Mouse (Mus musculus) kidney, embryonic 14.5 days (tissue): Measurements from ENCODE around the gene Meox2. TPM values are rescaled to one million over a fixed set of nuclear protein-coding genes. Genes with fewer than 3 reads are reported as not detected.
"Not testable (repeated sequence)": the region's sequence is repeated elsewhere in the genome, so short reads cannot be mapped to it uniquely, and the experiment has no call there.

Experiments
- ATAC-seq: fragments of 200-750 bp; cut with Nextera tagmentation; 2 replicates; pipeline ENCODE4 v1.8.0; 2017; ENCODE audit warnings: moderate number of reproducible peaks, mild to moderate bottlenecking, moderate TSS enrichment, moderate library complexity; ENCODE audit not compliant: low FRiP score, low TSS enrichment
- H3K27ac ChIP-seq: fragments of 300-500 bp; sonication (generic); 2 replicates; pipeline ENCODE4 v1.5.1; 2014; ENCODE audit warnings: low read depth, mild to moderate bottlenecking, low read length, moderate library complexity, mixed read lengths
- H3K27me3 ChIP-seq: fragments of 300-500 bp; sonication (generic); 2 replicates; pipeline ENCODE4 v1.6.1; 2014; ENCODE audit warnings: mild to moderate bottlenecking, low read length; ENCODE audit not compliant: control insufficient read depth, insufficient read depth
- H3K36me3 ChIP-seq: fragments of 300-500 bp; sonication (generic); 2 replicates; pipeline ENCODE4 v1.6.1; 2014; ENCODE audit warnings: low read length, mixed read lengths; ENCODE audit not compliant: control insufficient read depth, insufficient read depth
- H3K4me1 ChIP-seq: fragments of 300-500 bp; sonication (generic); 2 replicates; pipeline ENCODE4 v1.6.1; 2014; ENCODE audit warnings: low read length, mixed read lengths; ENCODE audit not compliant: control insufficient read depth, insufficient read depth
- H3K4me2 ChIP-seq: fragments of 300-500 bp; sonication (generic); replicated peaks from 2 replicates; pipeline ENCODE4 v1.6.1; 2014; ENCODE audit warnings: low read depth, mild to moderate bottlenecking, low read length
- H3K4me3 ChIP-seq: fragments of 300-500 bp; sonication (generic); 2 replicates; pipeline ENCODE4 v1.5.1; 2014; ENCODE audit warnings: mild to moderate bottlenecking, low read length
- H3K9ac ChIP-seq: fragments of 300-500 bp; sonication (generic); 2 replicates; pipeline ENCODE4 v1.6.1; 2014; ENCODE audit warnings: low read depth, mild to moderate bottlenecking, low read length, moderate library complexity
- H3K9me3 ChIP-seq: fragments of 300-500 bp; sonication (generic); 2 replicates; pipeline ENCODE4 v1.6.1; 2016; ENCODE audit warnings: low read length; ENCODE audit not compliant: control insufficient read depth
- WGBS: fragments of 180-500 bp; shearing (Covaris S2); extraction: QIAGEN DNeasy Blood & Tissue Kit; methylation state at CpG from one replicate; pipeline ENCODE4 v1.1.7; 2014; 5-methylcytosine and 5-hydroxymethylcytosine counted together
- polyA plus RNA-seq: library from polyadenylated mRNA; unstranded; fragments of >200 nt; fragmentation: Nextera tagmentation; extraction: Ambion mirVana; gene quantifications from 2 replicates; pipeline ENCODE4 v1.2.1, GENCODE M21; 2014

Meox2 gene
- polyA plus RNA-seq = 13.6 and 16.6 TPM in 2 replicates

GRCm38 (mm10) chr12:37108390-37108738, at the start of gene Meox2:
Gene Meox2, plus strand, starts transcription at chr12:37108540.
- Histone ChIP-seq H3K27ac (peak within 1 kb of the TSS; percentile 60), H3K9me3 (no peaks in the 10 kb centered on the region), H3K27me3 (peaks cover 5% of the 10 kb centered on the region; the same call in 1 of the 2 replicates), H3K4me3 (peak within 1 kb of the TSS; percentile 64), H3K4me2 (peak within 1 kb of the TSS; percentile 93), H3K4me1 (0 out of 2 replicates have a peak, but pooled peaks cover 3% of the 10 kb centered on the region), H3K36me3 (no peaks in the 10 kb centered on the region), H3K9ac (peak within 1 kb of the TSS; percentile 63)
- WGBS = 1% methylated on average over 12 of the region's 12 CpGs
- peak; percentile 93 for ATAC-seq

- H3K9ac ChIP-seq = no peak overlapping the region
- no peaks in the 10 kb centered on the region for H3K9me3 ChIP-seq
- WGBS = 32% methylated on average over 3 of the region's 3 CpGs
- no peak overlapping the region for H3K4me3 ChIP-seq
- H3K4me2 ChIP-seq = no peak overlapping the region
- no peaks in the 10 kb centered on the region for H3K27me3 ChIP-seq
- no peaks in the 10 kb centered on the region for H3K36me3 ChIP-seq
- H3K4me1 ChIP-seq = no peaks in the 10 kb centered on the region
- ATAC-seq = no peak
- no peak overlapping the region for H3K27ac ChIP-seq
Observed at GRCm38 (mm10) chr12:37072636-37073035, 35.7 kb upstream of the Meox2 start.

- no peak overlapping the region for H3K9ac ChIP-seq
- no peak overlapping the region for H3K4me3 ChIP-seq
- no peak for ATAC-seq
- H3K9me3 ChIP-seq = no peaks in the 10 kb centered on the region
- no peak overlapping the region for H3K27ac ChIP-seq
- no peak overlapping the region for H3K4me2 ChIP-seq
- H3K36me3 ChIP-seq = no peaks in the 10 kb centered on the region
- no peaks in the 10 kb centered on the region for H3K27me3 ChIP-seq
- H3K4me1 ChIP-seq = no peaks in the 10 kb centered on the region
- 35% methylated on average over 1 of the region's 1 CpGs for WGBS
Observed at GRCm38 (mm10) chr12:37077308-37077707, 31.0 kb upstream of the Meox2 start.

- H3K27ac ChIP-seq, H3K4me1 ChIP-seq, H3K4me2 ChIP-seq, H3K4me3 ChIP-seq, H3K9me3 ChIP-seq, H3K36me3 ChIP-seq, ATAC-seq, H3K27me3 ChIP-seq, H3K9ac ChIP-seq: not testable (repeated sequence)
- WGBS = 75% methylated on average over 5 of the region's 5 CpGs
Observed at GRCm38 (mm10) chr12:37080005-37080404, 28.3 kb upstream of the Meox2 start.

- Histone ChIP-seq H3K27me3 (peaks cover 5% of the 10 kb centered on the region; the same call in 1 of the 2 replicates), H3K4me1 (0 out of 2 replicates have a peak, but pooled peaks cover 3% of the 10 kb centered on the region), H3K4me3 (no peak overlapping the region), H3K9me3 (no peaks in the 10 kb centered on the region), H3K4me2 (no peak overlapping the region), H3K9ac (no peak overlapping the region), H3K27ac (no peak overlapping the region), H3K36me3 (no peaks in the 10 kb centered on the region)
- WGBS = 61% methylated on average over 8 of the region's 8 CpGs
- ATAC-seq = no peak
Observed at GRCm38 (mm10) chr12:37106541-37106940, 1.8 kb upstream of the Meox2 start.

- 49% methylated on average over 2 of the region's 2 CpGs for WGBS
- H3K4me1 ChIP-seq = 0 out of 2 replicates have a peak, but pooled peaks cover 3% of the 10 kb centered on the region
- H3K4me2 ChIP-seq = no peak overlapping the region
Observed at GRCm38 (mm10) chr12:37107150-37107549, 1.2 kb upstream of the Meox2 start.

GRCm38 (mm10) chr12:37107713-37108389, 489 bp upstream of the Meox2 start:
- H3K36me3 ChIP-seq = no peaks in the 10 kb centered on the region
- 0 out of 2 replicates have a peak, but pooled peaks cover 3% of the 10 kb centered on the region for H3K4me1 ChIP-seq
- H3K27me3 ChIP-seq = peaks cover 5% of the 10 kb centered on the region; the same call in 1 of the 2 replicates
- H3K4me3 ChIP-seq = peak overlapping the region; percentile 64
- peak overlapping the region; percentile 60 for H3K27ac ChIP-seq
- peak; percentile 16; the same call in 1 of the 2 replicates for ATAC-seq
- H3K9me3 ChIP-seq = no peaks in the 10 kb centered on the region
- WGBS = 21% methylated on average over 20 of the region's 20 CpGs
- H3K4me2 ChIP-seq = peak overlapping the region; percentile 93
- peak overlapping the region; percentile 63; the same call in 1 of the 2 replicates for H3K9ac ChIP-seq

More at GRCm38 (mm10) chr12:37107150-37107549, 1.2 kb upstream of the Meox2 start:
- Histone ChIP-seq H3K9ac (no peak overlapping the region), H3K4me3 (no peak overlapping the region), H3K27me3 (peaks cover 5% of the 10 kb centered on the region; the same call in 1 of the 2 replicates), H3K27ac (no peak overlapping the region), H3K36me3 (no peaks in the 10 kb centered on the region), H3K9me3 (no peaks in the 10 kb centered on the region)
- no peak for ATAC-seq

GRCm38 (mm10) chr12:37108819-37109473, 606 bp downstream of the Meox2 start:
- H3K9ac ChIP-seq = peak overlapping the region; percentile 63
- WGBS = under 1% methylated on average over 29 of the region's 29 CpGs
- H3K9me3 ChIP-seq = no peaks in the 10 kb centered on the region
- peak; percentile 72 for ATAC-seq
- H3K36me3 ChIP-seq = no peaks in the 10 kb centered on the region
- H3K27ac ChIP-seq = peak overlapping the region; percentile 60
- peak overlapping the region; percentile 64 for H3K4me3 ChIP-seq
- H3K4me1 ChIP-seq = 0 out of 2 replicates have a peak, but pooled peaks cover 3% of the 10 kb centered on the region
- peak overlapping the region; percentile 93 for H3K4me2 ChIP-seq
- H3K27me3 ChIP-seq = peaks cover 5% of the 10 kb centered on the region; the same call in 1 of the 2 replicates
